Mouse (Mus musculus) gastrocnemius, postnatal 14 days (tissue): ENCODE results near the gene Lbx1. TPM values are rescaled to one million over a fixed set of nuclear protein-coding genes. Genes with fewer than 3 reads are reported as not detected.

ENCODE experiments used
- DNase-seq: peaks from one replicate; pipeline ENCODE4 v3.0.0; 2021; ENCODE audit warnings: mixed read lengths
- intact Hi-C: fragments of 180-260 bp; cut with DNase I; formaldehyde crosslinking; loops from one replicate; pipeline ENCODE4 v1.15.1; 2025; ENCODE audit warnings: low total_unique reads
- long read RNA-seq, 2 experiments: library from polyadenylated mRNA; stranded (forward); transcript quantifications; one replicate each; pipeline ENCODE4 v2.0.0; 2021
- total RNA-seq, 2 experiments: library from RNA; stranded (reverse); gene quantifications; 2 replicates each; pipeline ENCODE4 v1.2.3; 2021

Lbx1 gene
- total RNA-seq: 10 to 100 TPM; 32.2 to 38.1 TPM
- long read RNA-seq, experiment 1, transcript Lbx1-201 (2 exons, 2,484 nt): major isoform, 14 of 43 reads
- long read RNA-seq, experiment 1, partial matches to known transcripts: 4 of 43 reads
- long read RNA-seq, experiment 1, other reads (novel, unspliced or antisense): 25 of 43 reads
- long read RNA-seq, experiment 2, transcript Lbx1-201 (2 exons, 2,484 nt): major isoform, 26 of 68 reads
- long read RNA-seq, experiment 2, partial matches to known transcripts: 10 of 68 reads
- long read RNA-seq, experiment 2, other reads (novel, unspliced or antisense): 32 of 68 reads

DNA sequence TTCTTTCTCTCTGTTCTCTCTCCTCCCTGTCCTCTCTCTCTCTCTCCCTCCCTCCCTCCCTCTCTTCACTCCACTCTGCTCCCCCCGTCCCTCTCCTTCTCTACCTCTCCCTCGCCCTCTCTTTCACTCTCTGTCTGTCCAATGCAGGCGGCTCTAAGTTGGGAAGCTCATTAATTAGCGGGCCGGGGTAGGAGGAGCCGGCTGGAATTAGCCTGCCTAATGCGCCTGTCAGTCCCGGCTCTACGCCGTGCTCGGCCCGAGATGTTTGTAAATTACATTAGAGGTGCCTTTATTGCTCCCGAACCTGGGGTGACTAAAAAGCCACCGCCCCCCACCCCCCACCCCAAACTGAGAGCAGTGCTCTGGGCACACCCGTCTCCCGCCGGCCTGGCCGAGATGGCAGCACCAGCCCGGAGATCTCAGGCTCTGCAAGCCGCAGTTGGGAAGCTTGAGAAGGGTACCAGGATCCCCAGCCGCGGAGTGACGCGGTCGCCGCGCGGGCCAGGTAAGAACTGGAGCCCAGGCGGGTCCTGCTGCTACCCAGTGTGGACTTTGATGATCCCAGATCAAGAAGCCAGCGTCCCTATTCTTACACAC lies at the start of gene Lbx1:
Gene Lbx1 (minus strand): TSS at position 47 of the 597 bp plus-strand sequence.
- intact Hi-C loops: no loop called here
- DNase-seq: peak; percentile 37

GRCm38 (mm10) chr19:45283302-45283701 lies 47.7 kb upstream of the Lbx1 start:
- intact Hi-C loops: no loop called here
- peak; percentile 78 for DNase-seq

DNA sequence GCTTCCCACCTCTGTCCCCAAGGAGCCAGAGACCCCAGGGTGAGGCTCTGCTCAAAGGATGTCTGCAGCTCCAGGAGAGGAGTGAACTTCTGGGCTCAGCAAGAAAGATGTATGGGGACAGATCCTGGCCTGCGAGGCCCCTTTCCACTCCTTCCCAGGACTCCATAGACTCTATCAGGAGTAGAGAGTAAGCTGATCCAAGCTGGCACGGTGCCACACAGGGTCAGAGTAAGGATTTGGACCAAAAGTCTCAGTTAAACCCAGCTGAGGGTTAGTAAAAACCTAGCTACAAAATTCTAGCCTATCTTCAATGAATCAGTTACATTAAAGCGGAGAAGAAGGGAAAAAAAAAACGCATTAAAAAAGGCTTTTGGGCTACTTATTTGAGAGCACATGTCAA lies 40.6 kb upstream of the Lbx1 start:
- intact Hi-C loops: no loop called here
- no peak for DNase-seq

DNA sequence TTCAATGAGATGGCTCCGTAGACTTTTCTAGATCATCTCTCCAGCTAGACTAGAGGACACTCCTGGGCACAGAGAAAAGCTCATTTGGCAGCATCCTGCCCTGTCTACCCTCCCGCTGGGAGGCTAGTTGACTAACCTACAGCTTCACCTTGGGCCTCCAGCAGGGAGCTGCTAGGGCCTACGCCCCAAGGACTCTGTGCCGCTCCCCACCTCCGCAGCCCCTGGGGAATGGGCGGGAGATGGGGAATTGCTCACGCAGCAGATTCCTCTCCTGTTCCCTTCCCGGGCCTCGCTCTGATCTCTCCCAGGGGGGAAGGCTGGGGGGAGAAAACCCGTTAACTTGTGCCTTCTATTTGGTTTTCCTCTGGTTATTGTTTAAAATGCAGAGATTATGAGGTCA lies 36.4 kb upstream of the Lbx1 start:
- intact Hi-C loops: no loop called here
- DNase-seq: no peak

DNA sequence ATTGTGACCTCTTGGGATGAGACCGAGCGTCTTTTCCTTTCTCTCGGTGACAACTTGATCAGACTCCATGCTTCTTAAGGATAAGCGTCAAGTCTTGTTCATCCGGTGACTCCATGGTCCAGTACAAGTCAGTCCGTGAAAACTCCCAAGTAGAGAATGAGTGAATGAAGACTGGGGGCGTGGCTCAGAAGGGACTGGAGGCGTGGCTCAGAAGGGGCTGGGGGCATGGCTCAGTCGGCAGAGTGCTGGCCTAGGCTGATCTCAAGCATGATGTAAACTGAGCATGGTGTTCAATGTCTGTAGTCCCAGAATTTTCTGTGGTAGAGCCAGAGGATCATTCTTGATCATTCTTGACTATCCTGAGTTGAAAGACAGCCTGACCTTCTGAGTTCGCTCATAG lies 27.4 kb upstream of the Lbx1 start:
- intact Hi-C loops: no loop called here
- DNase-seq: no peak

DNA sequence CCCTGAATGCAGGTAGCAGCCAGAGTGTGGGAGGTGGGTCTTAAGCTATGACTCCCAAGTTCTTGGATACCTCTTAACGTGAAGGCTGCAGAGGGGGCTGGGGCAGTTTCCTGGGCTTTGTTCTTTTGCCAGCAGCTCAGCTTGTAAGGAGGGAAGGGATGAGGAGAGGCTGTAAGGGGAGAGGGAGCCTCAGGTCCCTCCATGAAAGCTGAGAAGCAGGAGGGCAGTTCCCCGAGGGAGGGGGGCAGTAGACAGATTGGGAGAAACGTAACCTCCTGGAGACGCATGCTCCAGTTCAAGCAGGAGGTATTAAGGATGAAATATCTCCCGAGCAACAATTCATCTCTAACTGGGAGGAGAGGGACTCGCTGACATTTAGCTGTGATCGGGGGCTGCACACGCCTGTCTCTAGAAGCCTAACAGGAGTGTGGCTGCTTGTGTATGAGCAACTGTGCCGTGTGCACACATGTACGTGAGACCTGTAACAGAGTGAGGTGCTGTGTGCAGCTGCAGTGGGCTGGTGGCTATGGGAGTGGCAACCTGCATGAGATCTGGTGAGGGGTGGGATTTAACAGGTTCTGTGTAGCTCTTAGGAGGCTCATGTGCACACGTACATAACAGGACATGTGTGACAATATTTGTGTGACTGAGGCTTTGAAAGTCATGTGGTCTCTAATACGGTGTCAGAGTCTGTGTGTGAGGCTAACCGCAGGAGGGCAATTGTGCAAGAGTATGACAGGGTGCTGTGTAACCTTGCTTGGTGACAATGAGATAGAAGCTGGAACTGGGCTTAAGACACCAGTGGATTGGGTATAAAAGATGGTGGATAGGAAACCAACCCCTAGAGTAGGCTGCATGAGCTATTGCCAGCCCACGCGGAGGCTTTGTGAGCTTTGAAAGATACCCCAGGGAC lies 22.1 kb upstream of the Lbx1 start:
- intact Hi-C loops: no loop called here
- DNase-seq: no peak

GRCm38 (mm10) chr19:45254806-45255205 lies 19.2 kb upstream of the Lbx1 start:
- DNase-seq: no peak
- intact Hi-C loops: no loop called here

DNA sequence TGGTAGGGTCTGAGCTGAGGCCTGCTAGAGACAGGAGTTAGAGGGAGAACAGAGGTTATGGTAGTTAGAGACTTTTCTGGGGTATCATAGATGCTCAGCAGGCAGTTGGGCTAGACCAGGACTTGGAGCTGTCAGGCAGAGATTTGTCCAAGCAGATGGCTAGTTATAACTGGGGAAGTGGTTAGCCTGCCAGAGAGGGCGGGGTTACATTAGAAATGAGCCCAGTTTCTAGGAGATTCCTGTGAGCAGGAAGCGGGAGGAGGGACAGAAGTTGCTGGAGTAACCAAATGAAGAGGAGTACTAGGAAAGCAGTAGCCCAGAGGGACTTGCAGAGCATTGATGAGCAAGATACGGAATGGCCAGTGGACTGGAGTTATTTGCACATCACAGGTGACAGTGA lies 16.8 kb upstream of the Lbx1 start:
- intact Hi-C loops: no loop called here
- DNase-seq: no peak

DNA sequence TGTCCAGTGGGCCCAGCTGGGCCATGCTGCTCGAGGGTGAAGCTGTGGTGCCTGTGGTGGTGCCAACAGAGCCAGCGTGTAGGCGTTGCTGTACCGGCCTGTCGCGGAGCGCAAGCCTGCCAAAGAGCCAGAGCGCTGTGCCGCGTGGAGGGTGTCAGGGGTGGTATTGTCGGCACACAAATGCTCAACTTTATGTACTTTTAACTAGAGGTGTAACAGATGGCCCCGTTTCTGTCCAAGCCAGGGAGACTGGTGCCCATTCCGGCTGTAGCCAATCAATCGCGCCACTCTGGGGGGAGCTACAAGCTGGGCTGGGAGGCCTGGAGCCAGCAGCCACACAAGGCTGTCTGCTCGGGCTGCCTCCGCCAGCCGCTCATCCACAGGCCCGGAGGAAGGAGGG lies 13.1 kb upstream of the Lbx1 start:
- DNase-seq: no peak
- intact Hi-C loops: no loop called here

DNA sequence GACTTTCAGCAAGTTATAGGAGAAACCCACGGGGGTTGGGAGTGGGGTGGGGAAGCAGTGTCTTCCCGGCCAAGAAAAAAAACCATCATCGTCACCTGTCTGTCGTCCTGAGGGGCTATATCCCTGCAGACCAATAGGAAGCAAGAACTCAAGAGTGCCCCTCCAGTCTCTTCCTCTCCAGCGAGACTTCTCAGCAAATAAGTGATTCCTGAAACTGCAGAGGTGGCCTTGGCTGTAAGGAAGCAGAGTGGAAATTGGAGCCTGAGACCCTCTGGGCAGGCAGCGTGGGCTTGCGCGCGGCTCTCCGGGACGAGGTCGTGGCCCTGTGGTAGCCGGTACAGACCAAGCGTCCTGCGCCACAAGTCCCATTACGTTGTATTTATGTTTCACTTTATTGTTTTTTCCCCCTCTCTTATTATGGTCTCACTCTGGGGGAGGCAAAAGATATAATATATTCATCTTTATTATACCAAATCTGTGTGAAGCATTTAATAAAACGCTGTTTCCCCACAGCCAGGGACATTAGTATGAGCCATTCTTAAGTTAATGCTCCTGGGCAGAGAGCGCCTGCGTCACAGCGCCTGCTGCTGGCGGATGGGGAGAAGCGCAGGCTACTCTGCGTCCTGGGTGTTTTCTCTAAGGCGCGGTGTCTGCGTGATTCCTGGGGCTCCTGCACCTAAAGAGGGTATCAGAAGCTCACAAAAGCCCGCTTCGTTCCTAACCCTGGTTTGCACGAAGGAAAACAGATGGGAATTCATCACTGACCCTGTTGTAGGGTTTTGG lies 8.5 kb upstream of the Lbx1 start:
- peak; percentile 49 for DNase-seq
- intact Hi-C loops: no loop called here

- no peak for DNase-seq
- intact Hi-C loops: no loop called here
Measured at GRCm38 (mm10) chr19:45243264-45243602, 7.6 kb upstream of the Lbx1 start.

DNA sequence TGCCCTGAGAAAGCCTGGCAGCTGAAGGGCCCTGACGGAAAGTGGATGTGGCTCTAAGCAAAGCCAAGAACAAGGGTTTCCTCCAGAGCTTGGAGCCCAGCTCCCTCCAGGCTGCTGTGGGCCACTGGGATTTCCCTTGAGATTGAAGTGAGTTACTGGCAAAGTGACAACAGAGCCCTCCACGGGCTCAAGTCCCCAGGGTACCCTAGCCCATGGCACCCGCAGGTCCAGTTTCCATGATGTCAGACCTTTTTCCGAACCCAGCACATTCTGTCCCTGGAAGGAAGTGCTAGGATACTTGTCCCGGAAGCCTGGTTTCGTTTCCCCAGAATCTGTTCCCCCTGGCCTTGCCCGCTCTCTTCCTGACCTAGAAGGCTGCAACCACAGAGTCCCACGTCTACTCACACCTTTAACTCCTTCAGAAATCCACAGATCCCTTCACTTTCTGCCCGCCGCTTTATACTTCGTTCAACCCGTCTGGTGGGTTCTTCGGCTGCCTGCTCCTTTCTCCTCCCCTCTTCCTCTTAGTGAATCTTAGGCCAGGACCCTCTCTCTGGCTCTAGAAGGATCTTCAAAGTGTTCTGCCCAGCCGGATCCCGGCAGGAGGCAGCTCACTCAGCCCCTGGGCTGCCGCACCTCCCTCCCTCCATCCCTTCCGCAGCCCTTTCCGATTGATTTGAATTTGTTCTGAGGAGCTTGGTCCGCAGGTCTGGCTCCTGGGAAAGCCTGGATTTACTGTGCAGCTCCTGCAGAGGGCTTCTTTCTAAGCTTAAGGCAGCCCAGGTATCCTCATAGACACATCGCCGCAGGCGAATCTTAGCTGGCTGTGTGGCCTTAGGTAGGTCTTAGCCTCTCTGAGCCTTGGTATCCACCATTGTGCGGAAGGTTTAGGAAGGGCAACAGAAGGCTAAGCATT lies 7.0 kb upstream of the Lbx1 start:
- no peak for DNase-seq
- intact Hi-C loops: no loop called here

DNA sequence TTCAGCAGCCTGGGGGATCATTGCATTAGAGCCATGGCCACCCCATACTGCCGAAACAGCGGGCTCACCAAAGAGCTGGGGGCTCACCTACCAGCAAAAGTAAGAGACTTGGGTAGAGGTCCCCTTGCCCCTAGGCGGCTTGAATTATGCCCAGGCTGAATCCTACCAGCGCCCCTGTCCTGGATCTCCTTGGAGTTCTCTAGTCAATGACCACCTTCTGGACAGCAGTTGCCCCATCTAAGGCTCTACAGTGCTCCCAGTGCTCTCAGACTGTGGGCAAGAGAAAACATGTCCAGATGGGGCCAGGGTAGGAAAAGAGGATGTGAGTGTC lies 6.4 kb upstream of the Lbx1 start:
- intact Hi-C loops: no loop called here
- no peak for DNase-seq

DNA sequence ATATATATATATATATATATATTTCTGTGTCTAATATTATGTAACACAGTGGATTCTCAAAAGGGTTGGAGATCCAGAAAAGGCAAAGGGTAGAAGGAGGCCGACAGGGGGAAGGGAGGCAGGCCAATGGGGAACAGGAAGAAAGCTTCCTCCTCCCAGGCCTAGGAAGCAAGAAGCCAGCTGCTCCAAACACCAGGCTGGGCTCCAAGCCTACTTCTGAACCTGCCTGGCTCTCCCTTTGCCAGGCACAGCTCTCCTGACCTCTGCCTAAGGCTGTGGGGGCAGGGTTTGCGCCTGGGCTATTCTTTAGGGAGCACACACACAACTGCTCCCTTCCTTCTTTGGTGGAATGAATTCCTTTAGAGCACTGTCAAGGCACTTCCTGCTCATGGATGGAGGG lies 4.4 kb upstream of the Lbx1 start:
- intact Hi-C loops: no loop called here
- peak; percentile 58 for DNase-seq

DNA sequence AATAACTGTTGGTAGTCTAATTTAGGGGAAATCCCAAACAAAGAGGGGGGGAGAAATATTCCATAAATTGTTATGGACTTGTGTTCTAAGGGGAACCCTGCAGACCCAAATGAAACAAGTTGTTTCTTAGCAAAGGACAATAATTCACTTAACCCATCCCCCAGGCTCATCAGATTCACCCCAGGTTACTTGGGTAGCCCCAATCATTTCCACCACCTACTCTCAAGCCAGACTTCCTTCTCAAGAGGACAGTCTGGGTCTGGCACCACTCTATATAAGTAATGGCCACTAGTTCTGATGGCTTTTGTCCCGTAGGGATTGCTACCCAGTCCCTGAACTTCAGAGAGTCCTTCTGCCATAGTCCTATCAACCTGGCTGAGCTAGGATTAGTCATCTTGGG lies 3.6 kb upstream of the Lbx1 start:
- DNase-seq: no peak
- intact Hi-C loops: no loop called here

DNA sequence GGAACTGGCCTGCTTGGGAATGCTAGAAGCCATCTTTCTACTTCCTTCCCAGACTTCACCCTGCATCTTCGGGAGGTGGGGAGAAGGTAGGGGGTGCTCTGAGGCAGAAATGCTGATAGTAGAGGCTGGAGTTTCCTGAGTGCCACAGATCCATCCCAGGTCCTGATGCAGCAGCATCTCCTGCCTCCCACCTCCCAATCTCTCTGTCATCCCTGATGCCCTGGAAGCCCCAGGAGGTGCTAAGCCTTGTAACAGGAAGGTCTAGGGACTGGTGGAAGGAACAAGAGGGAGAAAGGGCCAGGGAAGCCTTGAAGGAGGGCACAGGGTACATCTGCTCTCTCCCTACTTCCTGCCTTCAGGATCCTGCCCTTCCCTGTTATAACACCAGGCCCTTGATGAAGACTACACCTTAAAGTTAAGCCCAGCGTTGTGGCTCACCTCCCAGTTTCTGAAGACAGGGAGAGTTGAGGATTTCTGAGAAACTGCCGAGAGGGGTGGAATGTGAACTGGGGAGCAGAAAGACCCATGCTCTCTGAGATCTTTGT lies 2.1 kb upstream of the Lbx1 start:
- intact Hi-C loops: no loop called here

GRCm38 (mm10) chr19:45237099-45237498 lies 1.5 kb upstream of the Lbx1 start:
- DNase-seq: no peak
- intact Hi-C loops: no loop called here

More for the DNA sequence above, 2.1 kb upstream of the Lbx1 start:
- DNase-seq: no peak

DNA sequence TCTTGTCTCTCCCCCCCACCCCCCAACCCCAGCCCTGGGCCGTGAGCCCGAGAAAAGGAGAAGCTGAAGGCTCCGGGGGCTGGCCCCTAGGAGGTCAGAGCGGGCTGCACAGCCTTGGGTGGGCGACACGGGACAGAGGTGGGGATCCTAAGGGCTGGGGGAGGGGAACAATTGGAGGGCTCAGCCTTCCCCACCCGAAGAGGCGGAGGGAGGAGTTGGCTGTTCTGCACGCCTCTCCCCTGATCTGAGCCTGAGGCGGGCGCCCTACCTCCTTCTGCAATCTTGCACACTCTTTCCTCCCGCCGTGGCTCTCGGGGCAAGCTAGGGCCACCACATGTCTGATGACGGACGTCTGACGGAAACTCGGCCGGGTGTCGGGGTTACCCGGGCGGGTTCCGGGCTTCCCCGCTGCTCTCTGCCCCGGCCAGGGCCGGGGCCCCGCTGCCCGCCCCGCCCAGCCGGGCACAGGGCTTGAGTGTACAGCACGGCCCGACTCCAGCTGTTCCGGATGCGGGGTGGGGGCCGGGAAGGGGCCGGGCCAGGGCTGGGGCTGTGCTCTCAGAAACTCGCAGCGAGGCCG lies 841 bp upstream of the Lbx1 start:
- DNase-seq: peak; percentile 75
- intact Hi-C loops: no loop called here
